Mouse (Mus musculus) neural tube, embryonic 11.5 days (tissue): ENCODE measurements at regions not wholly inside any gene's neighbourhood (a gene's known extent, or its start where the extent isn't known, plus 50 kb on each side); places are given as distances from the start of the nearest gene placed in this dataset.
A peak's percentile ranks its signal among the peaks of the same experiment; 100 is the strongest.

ENCODE experiments used
- ATAC-seq: fragments of 200-750 bp; cut with Nextera tagmentation; 2 replicates; pipeline ENCODE4 v1.8.0; 2017; ENCODE audit warnings: moderate number of reproducible peaks, mild to moderate bottlenecking, moderate TSS enrichment, moderate library complexity; ENCODE audit not compliant: insufficient read depth, low FRiP score, low TSS enrichment
- DNase-seq: peaks from one replicate; pipeline ENCODE4 v3.0.0-alpha.2; 2015; ENCODE audit warnings: low spot score
- H3K27ac ChIP-seq: fragments of 300-500 bp; sonication (generic); 2 replicates; pipeline ENCODE4 v1.5.1; 2014; ENCODE audit warnings: low read depth, mild to moderate bottlenecking, low read length
- H3K27me3 ChIP-seq: fragments of 300-500 bp; sonication (generic); 2 replicates; pipeline ENCODE4 v1.6.1; 2014; ENCODE audit warnings: mild to moderate bottlenecking, low read length, mixed read lengths; ENCODE audit not compliant: control insufficient read depth, insufficient read depth
- H3K36me3 ChIP-seq: fragments of 300-500 bp; sonication (generic); 2 replicates; pipeline ENCODE4 v1.6.1; 2014; ENCODE audit warnings: mild to moderate bottlenecking, low read length, moderate library complexity, mixed read lengths; ENCODE audit not compliant: control insufficient read depth, insufficient read depth
- H3K4me1 ChIP-seq: fragments of 300-500 bp; sonication (generic); 2 replicates; pipeline ENCODE4 v1.6.1; 2014; ENCODE audit warnings: low read length, mixed read lengths; ENCODE audit not compliant: control insufficient read depth, insufficient read depth
- H3K4me2 ChIP-seq: fragments of 300-500 bp; sonication (generic); 2 replicates; pipeline ENCODE4 v1.6.1; 2014; ENCODE audit warnings: low read depth, mild to moderate bottlenecking, moderate library complexity
- H3K4me3 ChIP-seq: fragments of 300-500 bp; sonication (generic); 2 replicates; pipeline ENCODE4 v1.5.1; 2014; ENCODE audit warnings: low read depth, low read length
- H3K9ac ChIP-seq: fragments of 300-500 bp; sonication (generic); 2 replicates; pipeline ENCODE4 v1.6.1; 2014; ENCODE audit warnings: mild to moderate bottlenecking, low read length
- H3K9me3 ChIP-seq: fragments of 300-500 bp; sonication (generic); 2 replicates; pipeline ENCODE4 v1.6.1; 2016; ENCODE audit warnings: low read length; ENCODE audit not compliant: control insufficient read depth
- WGBS: fragments of 180-500 bp; shearing (Covaris S2); extraction: QIAGEN DNeasy Blood & Tissue Kit; methylation state at CpG from one replicate; pipeline ENCODE4 v1.1.7; 2014; 5-methylcytosine and 5-hydroxymethylcytosine counted together

- Histone ChIP-seq H3K9me3 (no peaks in the 10 kb centered on the region), H3K4me3 (no peak overlapping the region), H3K36me3 (no peaks in the 10 kb centered on the region), H3K27me3 (no peaks in the 10 kb centered on the region), H3K4me1 (no peaks in the 10 kb centered on the region), H3K9ac (no peak overlapping the region), H3K27ac (no peak overlapping the region), H3K4me2 (no peak overlapping the region)
- ATAC-seq (no peak), DNase-seq (no peak)
These were observed 137.4 kb upstream of the B430305J03Rik start for GRCm38 (mm10) chr3:61503178-61503577.

- ATAC-seq, result no peak
- WGBS, result 95% methylated on average over 2 of the region's 2 CpGs
- Histone ChIP-seq H3K4me2 (no peak overlapping the region), H3K4me1 (no peaks in the 10 kb centered on the region), H3K27me3 (no peaks in the 10 kb centered on the region), H3K36me3 (no peaks in the 10 kb centered on the region), H3K9me3 (no peaks in the 10 kb centered on the region), H3K4me3 (no peak overlapping the region), H3K27ac (no peak overlapping the region), H3K9ac (no peak overlapping the region)
- DNase-seq, result no peak
These were observed 129.1 kb upstream of the B430305J03Rik start for GRCm38 (mm10) chr3:61494835-61495234.

DNA sequence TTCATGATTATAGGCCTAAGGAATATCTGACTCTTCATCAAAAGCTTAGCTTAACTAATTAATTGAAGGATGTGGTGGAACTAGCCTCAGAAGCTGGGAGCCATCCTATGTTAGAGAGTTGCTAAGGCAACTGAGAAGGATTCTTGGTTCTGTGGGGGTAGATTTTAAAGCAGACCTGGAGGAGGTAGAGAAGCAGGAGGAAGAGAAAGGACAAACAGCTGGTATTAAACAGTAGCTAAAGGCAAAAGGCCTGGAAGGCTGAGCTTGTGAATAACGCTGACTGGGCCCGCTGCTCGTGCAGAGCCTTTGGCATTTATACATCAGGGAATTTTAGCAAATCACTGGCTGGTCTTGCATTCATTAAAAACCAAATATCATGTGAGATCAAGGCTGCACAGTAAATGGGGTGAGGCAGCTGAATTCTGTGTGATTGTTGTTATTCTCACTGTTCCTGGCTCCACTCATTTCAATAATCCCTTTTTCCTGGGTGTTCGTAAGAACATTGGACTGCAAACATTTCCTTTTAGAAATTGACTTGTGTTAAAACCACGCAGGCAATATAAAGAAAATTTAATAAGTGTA is 121.1 kb upstream of the B430305J03Rik start:
- H3K9me3 ChIP-seq, result no peaks in the 10 kb centered on the region
- no peaks in the 10 kb centered on the region for H3K4me1 ChIP-seq
- WGBS, result 87% methylated on average over 5 of the region's 5 CpGs
- no peaks in the 10 kb centered on the region for H3K36me3 ChIP-seq
- no peak overlapping the region for H3K4me3 ChIP-seq
- H3K27ac ChIP-seq, result no peak overlapping the region
- no peak overlapping the region for H3K9ac ChIP-seq
- no peak overlapping the region for H3K4me2 ChIP-seq
- ATAC-seq (no peak), DNase-seq (no peak)
- H3K27me3 ChIP-seq, result no peaks in the 10 kb centered on the region

DNA sequence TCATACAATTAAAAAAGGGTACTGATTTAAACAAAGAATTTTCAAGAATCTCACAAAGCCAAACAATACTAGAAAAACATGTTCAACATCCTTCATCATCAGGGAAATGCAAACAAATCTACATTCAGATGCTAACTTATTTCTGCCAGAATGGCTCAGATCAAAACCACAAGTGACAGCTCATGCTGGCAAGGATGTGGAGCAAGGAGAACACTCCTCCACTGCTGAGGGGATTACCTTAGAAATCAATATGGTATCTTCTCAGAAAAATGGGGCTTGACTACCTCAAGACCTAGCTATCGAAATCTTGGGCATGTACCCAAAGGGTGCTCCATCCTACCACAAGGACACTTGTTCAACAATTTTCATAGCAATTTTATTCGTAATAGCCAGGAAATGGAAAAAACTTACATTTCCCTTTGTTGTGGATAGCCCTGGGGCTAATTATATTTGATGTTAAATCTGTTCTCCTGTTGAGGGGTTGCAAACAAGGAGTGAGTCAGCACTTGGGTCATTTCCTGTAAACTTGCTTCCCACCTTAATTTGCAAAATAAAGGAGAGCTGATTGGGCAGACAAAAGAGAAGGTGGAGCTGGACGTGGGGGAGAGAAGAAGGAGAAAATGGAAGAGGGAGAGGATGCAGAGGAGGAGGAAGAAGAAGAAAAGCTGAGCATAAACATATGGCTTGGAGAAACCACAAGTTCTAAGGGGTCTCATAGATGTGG is 113.3 kb upstream of the B430305J03Rik start:
- no peak overlapping the region for H3K27ac ChIP-seq
- H3K36me3 ChIP-seq, result no peaks in the 10 kb centered on the region
- no peak overlapping the region for H3K4me2 ChIP-seq
- no peaks in the 10 kb centered on the region for H3K9me3 ChIP-seq
- DNase-seq, result no peak
- no peaks in the 10 kb centered on the region for H3K27me3 ChIP-seq
- no peak for ATAC-seq
- H3K4me1 ChIP-seq, result no peaks in the 10 kb centered on the region
- no peak overlapping the region for H3K4me3 ChIP-seq
- H3K9ac ChIP-seq, result no peak overlapping the region
- 67% methylated on average over 3 of the region's 3 CpGs for WGBS

- Histone ChIP-seq H3K27ac (no peak overlapping the region), H3K9me3 (no peaks in the 10 kb centered on the region), H3K4me2 (no peak overlapping the region), H3K4me3 (no peak overlapping the region), H3K36me3 (no peaks in the 10 kb centered on the region), H3K9ac (no peak overlapping the region), H3K4me1 (no peaks in the 10 kb centered on the region), H3K27me3 (no peaks in the 10 kb centered on the region)
- DNase-seq, result no peak
- ATAC-seq, result no peak
- WGBS, result 71% methylated on average over 2 of the region's 2 CpGs
These were observed 109.3 kb upstream of the B430305J03Rik start for GRCm38 (mm10) chr3:61475018-61475417.

GRCm38 (mm10) chr3:61467158-61467557 is 101.4 kb upstream of the B430305J03Rik start:
- DNase-seq, result peak; percentile 14
- H3K27me3 ChIP-seq, result no peaks in the 10 kb centered on the region
- 39% methylated on average over 3 of the region's 3 CpGs for WGBS
- H3K4me1 ChIP-seq, result no peaks in the 10 kb centered on the region
- ATAC-seq, result peak; percentile 71; the same call in 1 of the 2 replicates
- no peak overlapping the region for H3K9ac ChIP-seq
- no peaks in the 10 kb centered on the region for H3K36me3 ChIP-seq
- H3K9me3 ChIP-seq, result no peaks in the 10 kb centered on the region
- no peak overlapping the region for H3K4me2 ChIP-seq
- no peak overlapping the region for H3K27ac ChIP-seq
- H3K4me3 ChIP-seq, result no peak overlapping the region

- DNase-seq (no peak), ATAC-seq (no peak)
- 86% methylated on average over 2 of the region's 2 CpGs for WGBS
- no peaks in the 10 kb centered on the region for H3K9me3 ChIP-seq
- H3K36me3 ChIP-seq, result no peaks in the 10 kb centered on the region
- H3K4me1 ChIP-seq, result no peaks in the 10 kb centered on the region
- no peak overlapping the region for H3K27ac ChIP-seq
- no peak overlapping the region for H3K9ac ChIP-seq
- no peak overlapping the region for H3K4me3 ChIP-seq
- H3K4me2 ChIP-seq, result no peak overlapping the region
- H3K27me3 ChIP-seq, result no peaks in the 10 kb centered on the region
These were observed 100.9 kb upstream of the B430305J03Rik start for GRCm38 (mm10) chr3:61466641-61467040.

DNA sequence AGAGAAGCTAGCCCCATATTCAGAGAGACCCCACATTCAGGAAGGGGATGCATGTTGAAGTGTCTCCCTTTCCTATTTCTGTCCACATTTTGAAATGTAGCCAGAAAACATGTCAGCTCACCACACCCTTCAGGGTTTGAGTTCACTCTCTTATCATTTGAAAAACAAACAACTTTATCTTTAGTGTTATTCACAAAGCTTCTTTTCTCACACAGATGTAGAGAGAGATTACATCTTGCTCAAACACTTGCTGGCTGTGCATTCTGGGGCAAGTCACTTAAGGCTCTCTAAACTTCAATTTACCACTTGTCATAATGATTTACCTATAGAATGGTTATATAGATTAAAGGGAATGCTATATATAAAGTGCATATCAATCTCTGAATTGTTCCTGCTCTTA is 94.3 kb upstream of the B430305J03Rik start:
- Histone ChIP-seq H3K4me2 (no peak overlapping the region), H3K27me3 (no peaks in the 10 kb centered on the region), H3K36me3 (no peaks in the 10 kb centered on the region), H3K9me3 (no peaks in the 10 kb centered on the region), H3K27ac (no peak overlapping the region), H3K4me3 (no peak overlapping the region), H3K9ac (no peak overlapping the region), H3K4me1 (no peaks in the 10 kb centered on the region)
- no peak for ATAC-seq
- DNase-seq, result no peak

GRCm38 (mm10) chr3:61456598-61456997 is 90.8 kb upstream of the B430305J03Rik start:
- Histone ChIP-seq H3K9ac (no peak overlapping the region), H3K36me3 (no peaks in the 10 kb centered on the region), H3K27ac (no peak overlapping the region), H3K4me3 (no peak overlapping the region), H3K4me1 (no peaks in the 10 kb centered on the region), H3K27me3 (no peaks in the 10 kb centered on the region), H3K9me3 (no peaks in the 10 kb centered on the region), H3K4me2 (no peak overlapping the region)
- 89% methylated on average over 2 of the region's 2 CpGs for WGBS
- no peak for ATAC-seq
- DNase-seq, result no peak
